Mouse (Mus musculus) hindbrain, embryonic 10.5 days (tissue): ENCODE results near the gene Aldh3a1. TPM values are rescaled to one million over a fixed set of nuclear protein-coding genes. Genes with fewer than 3 reads are reported as not detected.

ENCODE experiments used
- polyA plus RNA-seq: library from polyadenylated mRNA; unstranded; fragments of >200 nt; fragmentation: Nextera tagmentation; extraction: Ambion mirVana; gene quantifications from 2 replicates; pipeline ENCODE4 v1.2.1, GENCODE M21; 2016

Aldh3a1 gene
- polyA plus RNA-seq, 1 experiment from 2014 or later, result not detected

Other genes with a start within 250 kb of the Aldh3a1 start
- gene Kcnj12, start 185.0 kb upstream of the Aldh3a1 start, polyA plus RNA-seq, result 2.9 and 3.7 TPM in 2 replicates
- 0.73 and 1.5 TPM in 2 replicates for gene Tnfrsf13b, start 80.8 kb upstream of the Aldh3a1 start, polyA plus RNA-seq
- gene Usp22, start 32.5 kb upstream of the Aldh3a1 start, polyA plus RNA-seq, result 206 and 255 TPM in 2 replicates
- gene Aldh3a2, start 59.9 kb downstream of the Aldh3a1 start, polyA plus RNA-seq, result 22.6 and 23.6 TPM in 2 replicates
- gene Slc47a2, start 135.3 kb downstream of the Aldh3a1 start, polyA plus RNA-seq, result not detected in 2 replicates
- gene Slc47a1, start 170.8 kb downstream of the Aldh3a1 start, polyA plus RNA-seq, result 0.05 and 0.10 TPM in 2 replicates
- 0.62 and 1.1 TPM in 2 replicates for gene Rnf112, start 246.6 kb downstream of the Aldh3a1 start, polyA plus RNA-seq